Mouse (Mus musculus) stomach, embryonic 16.5 days (tissue): ENCODE results near the gene Rasd1. TPM values are rescaled to one million over a fixed set of nuclear protein-coding genes. Genes with fewer than 3 reads are reported as not detected.
A peak's percentile ranks its signal among the peaks of the same experiment; 100 is the strongest.

Experiments
- ATAC-seq: fragments of 200-750 bp; cut with Nextera tagmentation; 2 replicates; pipeline ENCODE4 v1.8.0; 2017; ENCODE audit warnings: moderate number of reproducible peaks, moderate TSS enrichment; ENCODE audit not compliant: insufficient read depth, low FRiP score
- H3K27ac ChIP-seq: fragments of 300-500 bp; sonication (generic); 2 replicates; pipeline ENCODE4 v1.5.1; 2014; ENCODE audit warnings: low read length
- H3K27me3 ChIP-seq: fragments of 300-500 bp; sonication (generic); 2 replicates; pipeline ENCODE4 v1.6.1; 2014; ENCODE audit warnings: low read length, control low read depth, mixed read lengths; ENCODE audit not compliant: control insufficient read depth, insufficient read depth
- H3K36me3 ChIP-seq: fragments of 300-500 bp; sonication (generic); 2 replicates; pipeline ENCODE4 v1.6.1; 2014; ENCODE audit warnings: low read length; ENCODE audit not compliant: control insufficient read depth, insufficient read depth
- H3K4me1 ChIP-seq: fragments of 300-500 bp; sonication (generic); 2 replicates; pipeline ENCODE4 v1.6.1; 2014; ENCODE audit warnings: low read length, control low read depth, mixed read lengths; ENCODE audit not compliant: control insufficient read depth, insufficient read depth
- H3K4me2 ChIP-seq: fragments of 300-500 bp; sonication (generic); 2 replicates; pipeline ENCODE4 v1.6.1; 2014; ENCODE audit warnings: low read depth, low read length, mixed read lengths
- H3K4me3 ChIP-seq: fragments of 300-500 bp; sonication (generic); replicated peaks from 2 replicates; pipeline ENCODE4 v1.5.1; 2014; ENCODE audit warnings: mild to moderate bottlenecking, low read length
- H3K9ac ChIP-seq: fragments of 300-500 bp; sonication (generic); 2 replicates; pipeline ENCODE4 v1.6.1; 2014; ENCODE audit warnings: low read length
- H3K9me3 ChIP-seq: fragments of 300-500 bp; sonication (generic); replicated peaks from 2 replicates; pipeline ENCODE4 v1.6.1; 2016; ENCODE audit warnings: low read length, control low read depth; ENCODE audit not compliant: control insufficient read depth
- WGBS: fragments of 180-500 bp; shearing (Covaris S2); extraction: QIAGEN DNeasy Blood & Tissue Kit; methylation state at CpG from one replicate; pipeline ENCODE4 v1.1.7; 2014; 5-methylcytosine and 5-hydroxymethylcytosine counted together
- polyA plus RNA-seq: library from polyadenylated mRNA; unstranded; fragments of >200 nt; fragmentation: Nextera tagmentation; extraction: Ambion mirVana; gene quantifications from 2 replicates; pipeline ENCODE4 v1.2.1, GENCODE M21; 2015

The Rasd1 gene
- polyA plus RNA-seq, 1 experiment from 2014 or later, result 2.5 TPM

DNA sequence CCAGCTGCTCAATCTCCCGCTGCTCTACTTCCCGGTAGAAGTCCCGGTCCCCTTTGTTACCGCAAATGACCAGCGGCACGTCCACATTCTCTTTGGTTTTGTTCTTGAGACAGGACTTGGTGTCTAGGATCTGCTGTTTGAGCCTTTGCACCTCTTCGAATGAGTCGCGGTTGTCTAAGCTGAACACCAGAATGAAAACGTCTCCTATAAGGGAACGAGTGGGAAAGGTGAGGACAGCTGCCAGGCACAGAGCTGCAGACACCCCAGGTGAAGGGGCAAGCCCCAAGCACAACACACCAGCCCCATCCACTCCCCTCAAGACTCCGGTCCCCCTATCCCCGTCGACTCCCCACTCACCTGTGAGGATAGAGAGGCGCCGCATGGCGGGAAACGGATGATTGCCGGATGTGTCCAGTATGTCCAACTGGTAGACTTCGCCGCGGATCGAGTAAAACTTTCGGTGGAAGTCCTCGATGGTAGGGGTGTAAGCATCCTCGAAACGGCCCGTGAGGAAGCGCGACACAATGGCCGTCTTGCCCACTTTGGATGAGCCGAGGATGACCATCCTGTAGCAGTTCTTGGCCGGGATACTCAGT is 483 bp downstream of the Rasd1 start:
- 0 out of 2 replicates have a peak, but pooled peaks have one; percentile 8 for ATAC-seq
- Histone ChIP-seq H3K4me1 (peaks cover 22% of the 10 kb centered on the region), H3K27me3 (peaks cover 14% of the 10 kb centered on the region), H3K4me3 (peak overlapping the region; percentile 54), H3K9me3 (no peaks in the 10 kb centered on the region), H3K27ac (no peak overlapping the region), H3K36me3 (no peaks in the 10 kb centered on the region), H3K4me2 (peak overlapping the region; percentile 79), H3K9ac (peak overlapping the region; percentile 74)
- 2% methylated on average over 33 of the region's 33 CpGs for WGBS

GRCm38 (mm10) chr11:59963364-59964162 is 1.2 kb downstream of the Rasd1 start:
- peaks cover 22% of the 10 kb centered on the region for H3K4me1 ChIP-seq
- no peak overlapping the region for H3K27ac ChIP-seq
- no peaks in the 10 kb centered on the region for H3K9me3 ChIP-seq
- peaks cover 14% of the 10 kb centered on the region for H3K27me3 ChIP-seq
- no peaks in the 10 kb centered on the region for H3K36me3 ChIP-seq
- peak overlapping the region; percentile 79 for H3K4me2 ChIP-seq
- H3K9ac ChIP-seq, result peak overlapping the region; percentile 74
- H3K4me3 ChIP-seq, result peak overlapping the region; percentile 54
- WGBS, result 9% methylated on average over 34 of the region's 34 CpGs
- ATAC-seq, result no peak

- 77% methylated on average over 3 of the region's 3 CpGs for WGBS
- no peaks in the 10 kb centered on the region for H3K36me3 ChIP-seq
- no peak for ATAC-seq
These were observed 2.2 kb downstream of the Rasd1 start for GRCm38 (mm10) chr11:59962590-59962989.

GRCm38 (mm10) chr11:59961338-59961875 is 3.3 kb downstream of the Rasd1 start:
- Histone ChIP-seq H3K36me3 (no peaks in the 10 kb centered on the region), H3K9ac (no peak overlapping the region), H3K4me3 (no peak overlapping the region), H3K4me1 (peaks cover 21% of the 10 kb centered on the region), H3K9me3 (no peaks in the 10 kb centered on the region), H3K4me2 (no peak overlapping the region), H3K27me3 (peaks cover 14% of the 10 kb centered on the region), H3K27ac (no peak overlapping the region)
- 91% methylated on average over 9 of the region's 9 CpGs for WGBS
- ATAC-seq, result no peak

More at GRCm38 (mm10) chr11:59962590-59962989, 2.2 kb downstream of the Rasd1 start:
- Histone ChIP-seq H3K9ac (no peak overlapping the region), H3K4me2 (no peak overlapping the region), H3K9me3 (no peaks in the 10 kb centered on the region), H3K4me1 (peaks cover 22% of the 10 kb centered on the region), H3K27me3 (peaks cover 14% of the 10 kb centered on the region), H3K4me3 (no peak overlapping the region), H3K27ac (no peak overlapping the region)

GRCm38 (mm10) chr11:59960476-59961337 is 4.0 kb downstream of the Rasd1 start:
- no peak overlapping the region for H3K4me2 ChIP-seq
- peaks cover 14% of the 10 kb centered on the region for H3K27me3 ChIP-seq
- WGBS, result 86% methylated on average over 20 of the region's 20 CpGs
- H3K9ac ChIP-seq, result no peak overlapping the region
- H3K27ac ChIP-seq, result no peak overlapping the region
- no peaks in the 10 kb centered on the region for H3K36me3 ChIP-seq
- ATAC-seq, result no peak
- peaks cover 16% of the 10 kb centered on the region for H3K4me1 ChIP-seq
- H3K9me3 ChIP-seq, result no peaks in the 10 kb centered on the region
- H3K4me3 ChIP-seq, result no peak overlapping the region

GRCm38 (mm10) chr11:59959453-59959852 is 5.3 kb downstream of the Rasd1 start:
- Histone ChIP-seq H3K4me2 (no peak overlapping the region), H3K9ac (no peak overlapping the region), H3K27ac (no peak overlapping the region), H3K4me3 (no peak overlapping the region), H3K9me3 (no peaks in the 10 kb centered on the region), H3K27me3 (peaks cover 13% of the 10 kb centered on the region), H3K36me3 (no peaks in the 10 kb centered on the region), H3K4me1 (peaks cover 11% of the 10 kb centered on the region)
- 69% methylated on average over 4 of the region's 4 CpGs for WGBS
- no peak for ATAC-seq

GRCm38 (mm10) chr11:59956749-59957148 is 8.0 kb downstream of the Rasd1 start:
- Histone ChIP-seq H3K4me2 (no peak overlapping the region), H3K4me3 (no peak overlapping the region), H3K4me1 (no peaks in the 10 kb centered on the region; the same call in 1 of the 2 replicates), H3K36me3 (no peaks in the 10 kb centered on the region), H3K27me3 (no peaks in the 10 kb centered on the region), H3K9me3 (no peaks in the 10 kb centered on the region), H3K27ac (no peak overlapping the region), H3K9ac (no peak overlapping the region)
- WGBS, result 83% methylated on average over 6 of the region's 6 CpGs
- ATAC-seq, result no peak

DNA sequence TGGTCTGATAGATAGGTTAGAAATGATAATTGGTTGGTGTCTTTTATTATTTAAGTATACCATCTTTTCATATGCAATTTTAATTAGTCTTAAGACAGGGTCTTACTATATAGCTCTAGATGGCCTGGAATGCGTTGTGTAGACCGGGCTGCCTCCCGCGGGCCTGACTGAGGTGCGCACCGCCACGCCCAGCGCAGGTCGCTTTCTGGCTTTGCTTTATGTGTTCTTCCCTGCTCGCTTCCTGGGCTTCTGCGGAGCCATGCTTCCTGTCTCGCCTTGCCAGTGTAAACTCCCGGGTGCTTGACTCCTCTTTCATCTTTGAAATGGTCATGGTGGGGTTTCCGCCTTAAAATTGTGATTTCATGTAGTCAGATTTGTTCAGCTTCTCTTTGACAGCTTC is 11.9 kb downstream of the Rasd1 start:
- H3K4me2 ChIP-seq, result no peak overlapping the region
- H3K4me3 ChIP-seq, result no peak overlapping the region
- H3K27ac ChIP-seq, result no peak overlapping the region
- no peaks in the 10 kb centered on the region for H3K9me3 ChIP-seq
- no peaks in the 10 kb centered on the region for H3K36me3 ChIP-seq
- WGBS, result 85% methylated on average over 14 of the region's 14 CpGs
- ATAC-seq, result no peak
- H3K27me3 ChIP-seq, result no peaks in the 10 kb centered on the region
- H3K9ac ChIP-seq, result no peak overlapping the region
- peaks cover 8% of the 10 kb centered on the region for H3K4me1 ChIP-seq
